Mouse (Mus musculus) erythroblast, embryonic 14.5 days (primary cell): ENCODE data around the gene Ptprn2.

ENCODE experiments used
- GATA1 ChIP-seq: IDR thresholded peaks from 2 replicates; pipeline ENCODE4 v1.6.1; 2012; ENCODE audit warnings: low read length, inconsistent platforms, mixed read lengths
- TAL1 ChIP-seq: IDR thresholded peaks from 3 replicates; pipeline ENCODE4 v1.6.1; 2012; ENCODE audit warnings: low read length, inconsistent platforms, mixed read lengths

- TF ChIP-seq GATA1 (no peak), TAL1 (no peak)
Measured at GRCm38 (mm10) chr12:117198093-117198492, 712.6 kb downstream of the Ptprn2 start.
